Mouse (Mus musculus): ENCODE measurements around the gene Crcp.

- no peak for TF ChIP-seq TAL1 (IDR thresholded peaks at IDR 0.05; ENCODE audit: low read length)
- no peak for TF ChIP-seq GATA1 (IDR thresholded peaks at IDR 0.05; ENCODE audit: low read length)
Observed at GRCm38 (mm10) chr5:130078834-130079156, 49.7 kb downstream of the Crcp start.
